In genomic region chr11:76911325-76912054, GRCm38 (mm10) we compare ENCODE assay signal across 11 mouse cellular contexts. TPM values are rescaled to one million over a fixed set of nuclear protein-coding genes. Genes with fewer than 3 reads are reported as not detected.
DNase-seq lines count a peak whose midpoint lies in the region; ATAC-seq lines count a peak whose summit lies in the region.
"Had no signal": no experiment of that assay in that cellular context is flagged by ENCODE, and none has a peak within 500 bp of the region (broad histone marks: within the 10 kb centered on the region; RNA-seq: fewer than 3 reads in every experiment).

No protein-coding gene starts in this region.

- no peak overlapping the region for H3K4me3 ChIP-seq in heart, embryonic 15.5 days
- H3K4me3 ChIP-seq: embryonic facial prominence, embryonic 12.5 days; neural tube, embryonic 12.5 days had no signal

- H3K9me3 ChIP-seq in heart, embryonic 15.5 days (replicated peaks) = no peaks in the 10 kb centered on the region
- H3K9me3 ChIP-seq: embryonic facial prominence, embryonic 12.5 days; neural tube, embryonic 12.5 days had no signal

- intact Hi-C loops in heart, postnatal 36 days (cut with DNase I) = no loop called here

- no peak overlapping the region for H3K4me2 ChIP-seq in heart, embryonic 15.5 days
- H3K4me2 ChIP-seq: neural tube, embryonic 12.5 days had no signal

- H3K9ac ChIP-seq in heart, embryonic 15.5 days = no peak overlapping the region
- H3K9ac ChIP-seq: embryonic facial prominence, embryonic 12.5 days had no signal

- peaks cover 25% of the 10 kb centered on the region for H3K4me1 ChIP-seq in heart, embryonic 15.5 days (replicated peaks)
- H3K4me1 ChIP-seq: neural tube, embryonic 12.5 days had no signal

- H3K36me3 ChIP-seq in heart, embryonic 15.5 days = no peaks in the 10 kb centered on the region
- H3K36me3 ChIP-seq: embryonic facial prominence, embryonic 12.5 days; neural tube, embryonic 12.5 days had no signal

- no peak for ATAC-seq in heart, embryonic 15.5 days (replicated peaks; ENCODE audit: insufficient number of reproducible peaks, insufficient read depth, low FRiP score, low read depth)
- no peak for ATAC-seq in megakaryocyte progenitor cell, adult 5-6 weeks (replicated peaks; ENCODE audit: poor library complexity)

- 55% methylated on average over 3 of the region's 3 CpGs for WGBS in heart, embryonic 15.5 days

- peak overlapping the region; percentile 61 for H3K27ac ChIP-seq in heart, embryonic 15.5 days
- H3K27ac ChIP-seq: embryonic facial prominence, embryonic 12.5 days; neural tube, embryonic 12.5 days had no signal

- DNase-seq in heart, postnatal 36 days = no peak
- DNase-seq in Muller cell, postnatal 12 days (ENCODE audit: inconsistent ontology term) = peak; percentile 56
- peak; percentile 75 for DNase-seq in fibroblast of lung, adult 2 months (ENCODE audit: low read depth)
- DNase-seq in layer of hippocampus, postnatal 10 days (ENCODE audit: low spot score in 2 of 2) = peak; percentile 34 to 41
- no peak for DNase-seq in adrenal gland, postnatal 4 days (ENCODE audit: low spot score in 2 of 2)
- no peak for DNase-seq in retina, postnatal 1 day

- no peaks in the 10 kb centered on the region; the same call in 1 of the 2 replicates for H3K27me3 ChIP-seq in heart, embryonic 15.5 days
- H3K27me3 ChIP-seq: embryonic facial prominence, embryonic 12.5 days; neural tube, embryonic 12.5 days had no signal

RNA-seq across cellular contexts. Expression of gene Tmigd1, which starts 9.5 kb away (rescaled TPM):
- polyA plus RNA-seq in heart, embryonic 15.5 days (2015; fragmentation: Nextera tagmentation; extraction: Ambion mirVana) = 0.13 TPM in 1 of 2 replicates, not detected in the other
- under 1 TPM; 0.22 to 0.27 TPM for total RNA-seq in heart, postnatal 36 days (2021)
- total RNA-seq in layer of hippocampus, postnatal 10 days (2021) = not detected
- total RNA-seq in adrenal gland, postnatal 4 days (2021) = 1 to 10 TPM; 1.2 to 1.5 TPM
- not detected in 2 replicates for total RNA-seq in megakaryocyte progenitor cell, adult 5-6 weeks (2015)
- total RNA-seq in megakaryocyte progenitor cell, adult 5-6 weeks (2017) = not detected in 2 replicates
- total RNA-seq: left cerebral cortex, postnatal 10 days had no signal
- polyA plus RNA-seq: embryonic facial prominence, embryonic 12.5 days; neural tube, embryonic 12.5 days had no signal

RNA-seq across cellular contexts. Expression of gene Blmh, which starts 13.1 kb away (rescaled TPM):
- polyA plus RNA-seq in heart, embryonic 15.5 days (2015; fragmentation: Nextera tagmentation; extraction: Ambion mirVana) = 88.3 and 103 TPM in 2 replicates
- 10 to 100 TPM; 34.1 to 40.7 TPM for total RNA-seq in heart, postnatal 36 days (2021)
- 10 to 100 TPM; 85.0 to 91.7 TPM for total RNA-seq in layer of hippocampus, postnatal 10 days (2021)
- total RNA-seq in adrenal gland, postnatal 4 days (2021) = 10 to 100 TPM; 82.3 to 93.3 TPM
- 63.5 and 71.3 TPM in 2 replicates for total RNA-seq in megakaryocyte progenitor cell, adult 5-6 weeks (2015)
- total RNA-seq in megakaryocyte progenitor cell, adult 5-6 weeks (2017) = 196 and 216 TPM in 2 replicates

Comparison
In these comparisons a context has a peak if more than half of its experiments do, and no peak if none do; other contexts are left out.
1. DNase-seq: peak in Muller cell, postnatal 12 days (single experiment), fibroblast of lung, adult 2 months (single experiment) and layer of hippocampus, postnatal 10 days (2 of 2); none in heart, postnatal 36 days (0 of 2), adrenal gland, postnatal 4 days (0 of 2) and retina, postnatal 1 day (single experiment).